Mouse (Mus musculus): ENCODE measurements around the gene Gm17027. TPM values are rescaled to one million over a fixed set of nuclear protein-coding genes. Genes with fewer than 3 reads are reported as not detected.
"Not testable (repeated sequence)": the region's sequence is repeated elsewhere in the genome, so short reads cannot be mapped to it uniquely, and the experiment has no call there.

Gm17027 gene
- total RNA-seq (2012; rRNA removed) (not detected in 2 replicates), polyA plus RNA-seq (2012; ENCODE audit: insufficient read depth in 1 of 2, insufficient read length in 2 of 2, low read depth in 1 of 2, low replicate concordance in 2 of 2, missing spikeins in 1 of 2) (not detected)

DNA sequence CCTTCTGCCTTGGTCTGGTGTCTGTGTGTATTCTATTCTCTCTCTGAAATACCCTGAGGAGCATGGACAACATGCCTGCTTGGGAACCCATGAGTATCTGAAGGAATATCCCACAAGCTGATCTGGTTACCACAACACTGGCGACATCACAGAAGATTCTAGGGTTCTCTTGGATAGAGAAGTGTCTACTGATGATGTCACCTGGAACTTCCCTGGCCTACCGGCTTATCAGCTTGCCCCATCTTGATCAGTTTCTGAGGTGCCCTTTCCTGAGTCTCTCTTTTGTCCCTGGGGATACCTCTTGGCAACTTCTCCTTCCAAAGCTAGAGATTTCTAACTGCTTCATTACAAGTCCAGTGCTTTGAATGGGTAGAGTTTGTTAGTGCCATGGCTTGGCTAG, at the start of gene Gm17027:
Gm17027 (minus strand) TSS at position 101 of the 400 bp plus-strand sequence.
- not testable (repeated sequence) for H3K27me3 ChIP-seq (ENCODE audit: control insufficient read depth in 1 of 2, insufficient read depth in 2 of 2, low read length in 2 of 2); H3K4me1 ChIP-seq (ENCODE audit: control insufficient read depth in 1 of 2, insufficient read depth in 2 of 2, low read length in 2 of 2); H3K79me2 ChIP-seq (ENCODE audit: control insufficient read depth, insufficient read depth, low read length, poor library complexity)

DNA sequence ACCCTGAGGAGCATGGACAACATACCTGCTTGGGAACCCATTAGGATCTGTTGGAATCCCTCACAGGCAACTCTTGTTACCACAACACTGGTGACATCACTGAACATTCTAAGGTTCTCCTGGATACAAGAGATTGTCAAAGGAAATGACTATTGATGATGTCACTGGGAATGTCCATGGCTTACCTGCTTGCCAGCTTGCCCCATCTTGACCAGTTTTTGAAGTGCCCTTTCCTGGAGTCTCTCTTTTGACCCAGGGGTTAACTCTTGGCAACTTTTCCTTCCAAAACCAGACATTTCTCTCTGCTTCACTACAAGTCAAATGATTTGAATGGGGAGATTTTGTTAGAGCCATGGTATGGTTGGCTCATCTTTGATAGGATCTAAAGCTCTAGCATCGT, 28.3 kb upstream of the Gm17027 start, which contains the start of gene Gm3573:
Gm3573 (minus strand) TSS at position 101 of the 400 bp plus-strand sequence.
- not testable (repeated sequence) for DNase-seq (ENCODE audit: low read depth, low spot score); H3K27me3 ChIP-seq (ENCODE audit: control insufficient read depth in 1 of 2, insufficient read depth in 2 of 2, low read length in 2 of 2); H3K9ac ChIP-seq (ENCODE audit: control insufficient read depth, low read depth, low read length, poor library complexity, severe bottlenecking); H3K36me3 ChIP-seq (ENCODE audit: control insufficient read depth in 1 of 2, insufficient read depth in 2 of 2, low read length in 2 of 2); H3K4me3 ChIP-seq (ENCODE audit: control insufficient read depth in 1 of 2, insufficient read depth in 1 of 2, low read depth in 2 of 2, low read length in 2 of 2); H3K79me2 ChIP-seq (ENCODE audit: control insufficient read depth, insufficient read depth, low read length, poor library complexity); H3K9me3 ChIP-seq (replicated peaks; ENCODE audit: insufficient read depth, low read length); H3K4me1 ChIP-seq (ENCODE audit: control insufficient read depth in 1 of 2, insufficient read depth in 2 of 2, low read length in 2 of 2); H3K27ac ChIP-seq (ENCODE audit: control insufficient read depth, low read depth, low read length)

More for the DNA sequence above, at the start of gene Gm17027:
- not testable (repeated sequence) for DNase-seq (ENCODE audit: low read depth, low spot score); H3K27ac ChIP-seq (ENCODE audit: control insufficient read depth, low read depth, low read length); H3K9me3 ChIP-seq (replicated peaks; ENCODE audit: insufficient read depth, low read length); H3K9ac ChIP-seq (ENCODE audit: control insufficient read depth, low read depth, low read length, poor library complexity, severe bottlenecking); H3K4me3 ChIP-seq (ENCODE audit: control insufficient read depth in 1 of 2, insufficient read depth in 1 of 2, low read depth in 2 of 2, low read length in 2 of 2); H3K36me3 ChIP-seq (ENCODE audit: control insufficient read depth in 1 of 2, insufficient read depth in 2 of 2, low read length in 2 of 2)

DNA sequence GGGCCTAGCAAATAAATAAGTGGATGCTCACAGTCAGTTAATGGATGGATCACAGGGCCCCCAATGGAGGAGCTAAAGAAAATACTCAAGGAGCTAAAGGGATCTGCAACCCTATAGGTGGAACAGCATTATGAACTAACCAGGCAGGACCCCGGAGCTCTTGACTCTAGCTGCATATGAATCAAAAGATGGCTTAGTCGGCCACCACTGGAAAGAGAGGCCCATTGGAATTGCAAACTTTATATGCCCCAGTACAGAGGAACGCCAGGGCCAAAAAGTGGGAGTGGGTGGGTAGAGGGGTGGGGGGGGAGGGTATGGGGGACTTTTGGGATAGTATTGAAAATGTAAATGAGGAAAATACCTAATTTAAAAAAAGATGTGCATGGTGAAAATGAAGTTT, 21.5 kb upstream of the Gm17027 start:
- not testable (repeated sequence) for H3K4me3 ChIP-seq (ENCODE audit: control insufficient read depth in 1 of 2, insufficient read depth in 1 of 2, low read depth in 2 of 2, low read length in 2 of 2); H3K9ac ChIP-seq (ENCODE audit: control insufficient read depth, low read depth, low read length, poor library complexity, severe bottlenecking); H3K27ac ChIP-seq (ENCODE audit: control insufficient read depth, low read depth, low read length); H3K4me1 ChIP-seq (ENCODE audit: control insufficient read depth in 1 of 2, insufficient read depth in 2 of 2, low read length in 2 of 2); DNase-seq (ENCODE audit: low read depth, low spot score); H3K9me3 ChIP-seq (replicated peaks; ENCODE audit: insufficient read depth, low read length); H3K36me3 ChIP-seq (ENCODE audit: control insufficient read depth in 1 of 2, insufficient read depth in 2 of 2, low read length in 2 of 2); H3K79me2 ChIP-seq (ENCODE audit: control insufficient read depth, insufficient read depth, low read length, poor library complexity); H3K27me3 ChIP-seq (ENCODE audit: control insufficient read depth in 1 of 2, insufficient read depth in 2 of 2, low read length in 2 of 2)

DNA sequence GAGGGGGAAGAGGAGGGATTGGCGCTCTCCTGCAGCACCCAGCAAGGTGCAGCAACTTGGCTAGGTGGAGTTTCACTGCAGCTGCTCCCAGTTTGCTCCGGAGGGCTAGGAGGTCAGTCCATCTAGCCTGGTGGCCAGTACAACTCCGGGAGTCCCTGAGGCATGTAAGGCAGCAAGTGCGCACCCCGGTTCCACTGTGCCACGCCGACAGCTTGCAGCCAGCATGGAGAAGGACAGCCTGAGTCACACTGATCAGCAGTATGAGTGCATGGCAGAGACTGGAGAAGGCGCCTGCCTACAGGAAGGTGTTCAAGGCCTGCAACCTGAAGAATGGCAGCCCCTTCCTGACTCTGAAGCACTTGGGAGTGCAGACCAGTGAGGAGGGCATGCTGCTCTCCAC, 27.9 kb downstream of the Gm17027 start:
- H3K27me3 ChIP-seq (ENCODE audit: control insufficient read depth in 1 of 2, insufficient read depth in 2 of 2, low read length in 2 of 2); DNase-seq (ENCODE audit: low read depth, low spot score); H3K79me2 ChIP-seq (ENCODE audit: control insufficient read depth, insufficient read depth, low read length, poor library complexity); H3K9ac ChIP-seq (ENCODE audit: control insufficient read depth, low read depth, low read length, poor library complexity, severe bottlenecking); H3K9me3 ChIP-seq (replicated peaks; ENCODE audit: insufficient read depth, low read length); H3K4me3 ChIP-seq (ENCODE audit: control insufficient read depth in 1 of 2, insufficient read depth in 1 of 2, low read depth in 2 of 2, low read length in 2 of 2); H3K27ac ChIP-seq (ENCODE audit: control insufficient read depth, low read depth, low read length); H3K36me3 ChIP-seq (ENCODE audit: control insufficient read depth in 1 of 2, insufficient read depth in 2 of 2, low read length in 2 of 2); H3K4me1 ChIP-seq (ENCODE audit: control insufficient read depth in 1 of 2, insufficient read depth in 2 of 2, low read length in 2 of 2): not testable (repeated sequence)

DNA sequence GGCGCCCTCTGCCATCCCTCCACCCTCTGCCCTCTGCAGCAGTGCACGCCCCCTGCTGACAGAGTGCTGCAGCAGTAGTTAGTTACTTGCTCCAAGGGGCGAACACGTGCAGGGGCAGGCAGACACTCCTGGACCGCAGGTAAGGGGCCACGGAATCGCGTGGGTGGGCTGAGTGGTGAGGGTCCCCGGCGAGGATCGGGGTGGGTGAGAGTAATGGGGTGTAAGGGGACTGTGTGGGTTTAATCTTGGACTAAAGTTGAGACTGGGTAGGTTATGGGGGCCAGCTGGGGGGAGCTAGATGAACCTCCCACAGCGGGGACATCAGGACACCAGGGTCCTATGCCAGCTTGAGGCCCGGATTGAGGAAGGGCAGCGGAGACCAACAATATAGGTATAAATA, 28.6 kb downstream of the Gm17027 start:
- not testable (repeated sequence) for H3K79me2 ChIP-seq (ENCODE audit: control insufficient read depth, insufficient read depth, low read length, poor library complexity); DNase-seq (ENCODE audit: low read depth, low spot score); H3K9ac ChIP-seq (ENCODE audit: control insufficient read depth, low read depth, low read length, poor library complexity, severe bottlenecking); H3K27ac ChIP-seq (ENCODE audit: control insufficient read depth, low read depth, low read length); H3K4me1 ChIP-seq (ENCODE audit: control insufficient read depth in 1 of 2, insufficient read depth in 2 of 2, low read length in 2 of 2); H3K27me3 ChIP-seq (ENCODE audit: control insufficient read depth in 1 of 2, insufficient read depth in 2 of 2, low read length in 2 of 2); H3K36me3 ChIP-seq (ENCODE audit: control insufficient read depth in 1 of 2, insufficient read depth in 2 of 2, low read length in 2 of 2); H3K9me3 ChIP-seq (replicated peaks; ENCODE audit: insufficient read depth, low read length); H3K4me3 ChIP-seq (ENCODE audit: control insufficient read depth in 1 of 2, insufficient read depth in 1 of 2, low read depth in 2 of 2, low read length in 2 of 2)

DNA sequence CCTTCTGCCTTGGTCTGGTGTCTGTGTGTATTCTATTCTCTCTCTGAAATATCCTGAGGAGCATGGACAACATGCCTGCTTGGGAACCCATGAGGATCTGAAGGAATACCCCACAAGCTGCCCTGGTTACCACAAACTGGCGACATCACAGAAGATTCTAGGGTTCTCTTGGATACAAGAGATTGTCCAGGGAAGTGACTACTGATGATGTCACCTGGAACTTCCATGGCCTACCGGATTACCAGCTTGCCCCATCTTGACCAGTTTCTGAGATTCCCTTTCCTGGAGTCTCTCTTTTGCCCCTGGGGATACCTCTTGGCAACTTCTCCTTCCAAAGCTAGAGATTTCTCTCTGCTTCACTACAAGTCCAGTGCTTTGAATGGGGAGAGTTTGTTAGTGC, 45.2 kb downstream of the Gm17027 start, which contains the start of gene Gm7951:
Gm7951 (minus strand) TSS at position 101 of the 400 bp plus-strand sequence.
- not testable (repeated sequence) for H3K27ac ChIP-seq (ENCODE audit: control insufficient read depth, low read depth, low read length); H3K4me3 ChIP-seq (ENCODE audit: control insufficient read depth in 1 of 2, insufficient read depth in 1 of 2, low read depth in 2 of 2, low read length in 2 of 2); H3K9ac ChIP-seq (ENCODE audit: control insufficient read depth, low read depth, low read length, poor library complexity, severe bottlenecking); H3K36me3 ChIP-seq (ENCODE audit: control insufficient read depth in 1 of 2, insufficient read depth in 2 of 2, low read length in 2 of 2); H3K4me1 ChIP-seq (ENCODE audit: control insufficient read depth in 1 of 2, insufficient read depth in 2 of 2, low read length in 2 of 2); H3K79me2 ChIP-seq (ENCODE audit: control insufficient read depth, insufficient read depth, low read length, poor library complexity); H3K9me3 ChIP-seq (replicated peaks; ENCODE audit: insufficient read depth, low read length); H3K27me3 ChIP-seq (ENCODE audit: control insufficient read depth in 1 of 2, insufficient read depth in 2 of 2, low read length in 2 of 2); DNase-seq (ENCODE audit: low read depth, low spot score)
